Mouse (Mus musculus) intestine, embryonic 14.5 days (tissue): ENCODE data around the gene Immp1l. TPM values are rescaled to one million over a fixed set of nuclear protein-coding genes. Genes with fewer than 3 reads are reported as not detected.
A peak's percentile ranks its signal among the peaks of the same experiment; 100 is the strongest.

Experiments
- ATAC-seq: fragments of 200-750 bp; cut with Nextera tagmentation; replicated peaks from 2 replicates; pipeline ENCODE4 v1.8.0; 2017; ENCODE audit warnings: low read depth, moderate number of reproducible peaks, moderate TSS enrichment, moderate library complexity; ENCODE audit not compliant: low FRiP score, low TSS enrichment
- DNase-seq: peaks from one replicate; pipeline ENCODE4 v3.0.0-alpha.2; 2018; ENCODE audit warnings: low spot score
- H3K27ac ChIP-seq: fragments of 300-500 bp; sonication (generic); 2 replicates; pipeline ENCODE4 v1.5.1; 2014; ENCODE audit warnings: low read depth, mild to moderate bottlenecking, control low read depth
- H3K27me3 ChIP-seq: fragments of 300-500 bp; sonication (generic); replicated peaks from 2 replicates; pipeline ENCODE4 v1.6.1; 2014; ENCODE audit warnings: low read length, control low read depth; ENCODE audit not compliant: control insufficient read depth, insufficient read depth
- H3K36me3 ChIP-seq: fragments of 300-500 bp; sonication (generic); 2 replicates; pipeline ENCODE4 v1.6.1; 2014; ENCODE audit warnings: low read length, control low read depth; ENCODE audit not compliant: control insufficient read depth, insufficient read depth
- H3K4me1 ChIP-seq: fragments of 300-500 bp; sonication (generic); replicated peaks from 2 replicates; pipeline ENCODE4 v1.6.1; 2014; ENCODE audit warnings: low read length, control low read depth, mixed read lengths; ENCODE audit not compliant: control insufficient read depth, insufficient read depth
- H3K4me2 ChIP-seq: fragments of 300-500 bp; sonication (generic); 2 replicates; pipeline ENCODE4 v1.6.1; 2014; ENCODE audit warnings: low read length
- H3K4me3 ChIP-seq: fragments of 300-500 bp; sonication (generic); 2 replicates; pipeline ENCODE4 v1.5.1; 2014; ENCODE audit warnings: low read depth, low read length, control low read depth, mixed read lengths
- H3K9ac ChIP-seq: fragments of 300-500 bp; sonication (generic); 2 replicates; pipeline ENCODE4 v1.6.1; 2014; ENCODE audit warnings: mild to moderate bottlenecking, low read length
- H3K9me3 ChIP-seq: fragments of 300-500 bp; sonication (generic); 2 replicates; pipeline ENCODE4 v1.6.1; 2016; ENCODE audit warnings: low read length, control low read depth; ENCODE audit not compliant: control insufficient read depth
- WGBS: fragments of 180-500 bp; shearing (Covaris S2); extraction: QIAGEN DNeasy Blood & Tissue Kit; methylation state at CpG from one replicate; pipeline ENCODE4 v1.1.7; 2014; 5-methylcytosine and 5-hydroxymethylcytosine counted together
- polyA plus RNA-seq: library from polyadenylated mRNA; unstranded; fragments of >200 nt; fragmentation: Nextera tagmentation; extraction: Ambion mirVana; gene quantifications from 2 replicates; pipeline ENCODE4 v1.2.1, GENCODE M21; 2014

Gene Immp1l
- 118 and 127 TPM in 2 replicates for polyA plus RNA-seq

GRCm38 (mm10) chr2:105903896-105904756 lies at the start of gene Immp1l, which contains the start of gene Elp4:
Gene Immp1l, plus strand, starts transcription at chr2:105904638.
Gene Elp4, minus strand, starts transcription at chr2:105904564.
- peak within 1 kb of the TSS; percentile 76 for H3K9ac ChIP-seq
- no peaks in the 10 kb centered on the region for H3K9me3 ChIP-seq
- H3K27me3 ChIP-seq, result no peaks in the 10 kb centered on the region
- peak within 1 kb of the TSS; percentile 80 for H3K4me2 ChIP-seq
- ATAC-seq (peak; percentile 100), DNase-seq (peak; percentile 97)
- H3K4me1 ChIP-seq, result 0 out of 2 replicates have a peak, but pooled peaks cover 8% of the 10 kb centered on the region
- no peaks in the 10 kb centered on the region for H3K36me3 ChIP-seq
- peak within 1 kb of the TSS; percentile 82 for H3K4me3 ChIP-seq
- H3K27ac ChIP-seq, result 0 out of 2 replicates have a peak within 1 kb of the TSS, but pooled peaks have one; percentile 16
- WGBS, result under 1% methylated on average over 39 of the region's 39 CpGs

GRCm38 (mm10) chr2:105854740-105855139 lies 49.7 kb upstream of the Immp1l start:
- H3K27ac ChIP-seq, result no peak overlapping the region
- no peaks in the 10 kb centered on the region for H3K27me3 ChIP-seq
- H3K4me3 ChIP-seq, result no peak overlapping the region
- no peak overlapping the region for H3K4me2 ChIP-seq
- H3K9me3 ChIP-seq, result no peaks in the 10 kb centered on the region
- ATAC-seq (no peak), DNase-seq (no peak)
- no peaks in the 10 kb centered on the region for H3K4me1 ChIP-seq
- no peak overlapping the region for H3K9ac ChIP-seq
- 70% methylated on average over 2 of the region's 2 CpGs for WGBS
- H3K36me3 ChIP-seq, result no peaks in the 10 kb centered on the region

GRCm38 (mm10) chr2:105873403-105873802 lies 31.0 kb upstream of the Immp1l start:
- H3K4me2 ChIP-seq, result no peak overlapping the region
- no peaks in the 10 kb centered on the region for H3K27me3 ChIP-seq
- no peak overlapping the region for H3K4me3 ChIP-seq
- H3K9ac ChIP-seq, result no peak overlapping the region
- no peak overlapping the region for H3K27ac ChIP-seq
- ATAC-seq, result no peak
- WGBS, result 89% methylated on average over 1 of the region's 1 CpGs
- no peak for DNase-seq
- no peaks in the 10 kb centered on the region for H3K4me1 ChIP-seq
- H3K36me3 ChIP-seq, result no peaks in the 10 kb centered on the region
- no peaks in the 10 kb centered on the region for H3K9me3 ChIP-seq

GRCm38 (mm10) chr2:105890816-105891215 lies 13.6 kb upstream of the Immp1l start:
- H3K4me2 ChIP-seq, result no peak overlapping the region
- no peaks in the 10 kb centered on the region for H3K9me3 ChIP-seq
- H3K27me3 ChIP-seq, result no peaks in the 10 kb centered on the region
- no peak overlapping the region for H3K4me3 ChIP-seq
- H3K36me3 ChIP-seq, result no peaks in the 10 kb centered on the region
- no peak for ATAC-seq
- H3K4me1 ChIP-seq, result no peaks in the 10 kb centered on the region
- no peak overlapping the region for H3K9ac ChIP-seq
- no peak overlapping the region for H3K27ac ChIP-seq
- DNase-seq, result no peak

GRCm38 (mm10) chr2:105904757-105905146 lies 314 bp downstream of the Immp1l start:
- H3K4me3 ChIP-seq, result peak overlapping the region; percentile 82
- no peaks in the 10 kb centered on the region for H3K27me3 ChIP-seq
- peak; percentile 56 for ATAC-seq
- no peaks in the 10 kb centered on the region for H3K9me3 ChIP-seq
- peak overlapping the region; percentile 76 for H3K9ac ChIP-seq
- 0 out of 2 replicates have a peak, but pooled peaks cover 8% of the 10 kb centered on the region for H3K4me1 ChIP-seq
- peak overlapping the region; percentile 75 for H3K4me2 ChIP-seq
- under 1% methylated on average over 12 of the region's 12 CpGs for WGBS
- DNase-seq, result no peak
- 0 out of 2 replicates have a peak overlapping the region, but pooled peaks have one; percentile 16 for H3K27ac ChIP-seq
- no peaks in the 10 kb centered on the region for H3K36me3 ChIP-seq

- H3K4me3 ChIP-seq, result no peak overlapping the region
- H3K27me3 ChIP-seq, result no peaks in the 10 kb centered on the region
- no peak overlapping the region for H3K9ac ChIP-seq
- no peak overlapping the region for H3K4me2 ChIP-seq
- H3K4me1 ChIP-seq, result 0 out of 2 replicates have a peak, but pooled peaks cover 8% of the 10 kb centered on the region
- ATAC-seq (no peak), DNase-seq (no peak)
- WGBS, result 86% methylated on average over 5 of the region's 5 CpGs
- no peak overlapping the region for H3K27ac ChIP-seq
- H3K9me3 ChIP-seq, result no peaks in the 10 kb centered on the region
- H3K36me3 ChIP-seq, result peaks cover 4% of the 10 kb centered on the region; the same call in 1 of the 2 replicates
These were observed 3.9 kb downstream of the Immp1l start for GRCm38 (mm10) chr2:105908351-105908750.

GRCm38 (mm10) chr2:105910611-105911010 lies 6.2 kb downstream of the Immp1l start:
- Histone ChIP-seq H3K4me3 (no peak overlapping the region), H3K4me1 (0 out of 2 replicates have a peak, but pooled peaks cover 1% of the 10 kb centered on the region), H3K9me3 (no peaks in the 10 kb centered on the region), H3K27ac (no peak overlapping the region), H3K9ac (no peak overlapping the region), H3K27me3 (no peaks in the 10 kb centered on the region), H3K4me2 (no peak overlapping the region), H3K36me3 (peaks cover 4% of the 10 kb centered on the region; the same call in 1 of the 2 replicates)
- ATAC-seq, result no peak
- 89% methylated on average over 3 of the region's 3 CpGs for WGBS
- DNase-seq, result no peak

- WGBS, result 86% methylated on average over 6 of the region's 6 CpGs
These were observed 9.4 kb downstream of the Immp1l start for GRCm38 (mm10) chr2:105913655-105914366.

More at GRCm38 (mm10) chr2:105913655-105914366, 9.4 kb downstream of the Immp1l start:
- no peak for ATAC-seq
- H3K27ac ChIP-seq, result no peak overlapping the region
- H3K4me1 ChIP-seq, result no peaks in the 10 kb centered on the region
- no peak overlapping the region for H3K9ac ChIP-seq
- DNase-seq, result no peak
- H3K9me3 ChIP-seq, result no peaks in the 10 kb centered on the region
- no peaks in the 10 kb centered on the region for H3K27me3 ChIP-seq
- no peak overlapping the region for H3K4me2 ChIP-seq
- H3K36me3 ChIP-seq, result peaks cover 4% of the 10 kb centered on the region; the same call in 1 of the 2 replicates
- H3K4me3 ChIP-seq, result no peak overlapping the region
